Mouse (Mus musculus) kidney, adult 2 months (tissue): ENCODE results near the gene Gm21972. TPM values are rescaled to one million over a fixed set of nuclear protein-coding genes. Genes with fewer than 3 reads are reported as not detected.

ENCODE experiments used
- DNase-seq: peaks from one replicate; pipeline ENCODE4 v3.0.0; 2021
- H3K27ac ChIP-seq: fragments of 200-500 bp; 2 replicates; pipeline ENCODE4 v1.5.1; 2012; ENCODE audit warnings: low read depth, low read length, control low read depth, inconsistent platforms; ENCODE audit not compliant: insufficient read depth
- H3K27me3 ChIP-seq: fragments of 200-500 bp; replicated peaks from 2 replicates; pipeline ENCODE4 v1.6.1; 2012; ENCODE audit warnings: mild to moderate bottlenecking, moderate library complexity, low read length, inconsistent platforms; ENCODE audit not compliant: control insufficient read depth, insufficient read depth
- H3K36me3 ChIP-seq: fragments of 200-500 bp; 2 replicates; pipeline ENCODE4 v1.6.1; 2012; ENCODE audit warnings: mild to moderate bottlenecking, moderate library complexity, low read length, inconsistent platforms; ENCODE audit not compliant: control insufficient read depth, insufficient read depth
- H3K4me1 ChIP-seq: fragments of 200-500 bp; 2 replicates; pipeline ENCODE4 v1.6.1; 2011; ENCODE audit warnings: low read length; ENCODE audit not compliant: control insufficient read depth, insufficient read depth
- H3K4me3 ChIP-seq: fragments of 200-500 bp; 2 replicates; pipeline ENCODE4 v1.5.1; 2011; ENCODE audit warnings: mild to moderate bottlenecking, low read depth, low read length, control low read depth; ENCODE audit not compliant: insufficient read depth
- CTCF ChIP-seq: fragments of 200-500 bp; conservative IDR thresholded peaks from 2 replicates; pipeline ENCODE4 v1.5.1; 2011; ENCODE audit warnings: low read depth, mild to moderate bottlenecking, control low read depth, low read length, moderate library complexity, mixed read lengths; ENCODE audit not compliant: insufficient read depth, insufficient read length
- POLR2A ChIP-seq: fragments of 200-500 bp; IDR thresholded peaks from one replicate; pipeline ENCODE4 v1.6.1; 2011; ENCODE audit warnings: low read depth, low read length, control low read depth
- WGBS: fragments of 180-500 bp; shearing (Covaris S2); methylation state at CpG from one replicate; pipeline ENCODE4 v1.1.7; 2018; 5-methylcytosine and 5-hydroxymethylcytosine counted together
- polyA plus RNA-seq: library from polyadenylated mRNA; depleted of rRNA; stranded (reverse); fragments of >200 nt; gene quantifications from 2 replicates; pipeline ENCODE4 v1.2.3, GENCODE M21; 2012

Gm21972 gene
- polyA plus RNA-seq, 1 experiment, result not detected

DNA sequence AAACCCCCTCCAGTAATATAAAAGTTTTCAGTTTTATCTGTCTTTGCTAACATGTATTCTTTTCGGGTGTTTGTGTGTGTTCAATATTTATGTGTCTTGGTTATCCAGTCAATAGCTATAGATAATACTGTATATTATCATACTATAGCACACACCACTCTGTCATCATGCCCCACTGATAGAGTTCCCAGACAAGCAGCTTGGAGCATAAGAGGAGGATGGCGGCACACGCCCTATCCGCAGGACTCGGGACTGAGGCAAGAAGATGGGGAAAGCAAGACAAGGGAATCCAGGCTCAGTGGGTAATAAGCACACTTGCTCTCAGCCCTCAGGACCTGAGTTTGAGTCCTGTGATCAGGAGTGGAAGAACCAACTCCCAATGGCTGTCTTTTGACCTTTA lies 27.0 kb downstream of the Gm21972 start:
- H3K36me3 ChIP-seq, result no peaks in the 10 kb centered on the region; the same call in 1 of the 2 replicates
- no peak overlapping the region for H3K27ac ChIP-seq
- no peak for TF ChIP-seq CTCF
- TF ChIP-seq POLR2A, result no peak
- WGBS, result 96% methylated on average over 5 of the region's 5 CpGs
- no peaks in the 10 kb centered on the region for H3K27me3 ChIP-seq
- no peak for DNase-seq
- no peak overlapping the region for H3K4me3 ChIP-seq
- H3K4me1 ChIP-seq, result no peaks in the 10 kb centered on the region; the same call in 1 of the 2 replicates

DNA sequence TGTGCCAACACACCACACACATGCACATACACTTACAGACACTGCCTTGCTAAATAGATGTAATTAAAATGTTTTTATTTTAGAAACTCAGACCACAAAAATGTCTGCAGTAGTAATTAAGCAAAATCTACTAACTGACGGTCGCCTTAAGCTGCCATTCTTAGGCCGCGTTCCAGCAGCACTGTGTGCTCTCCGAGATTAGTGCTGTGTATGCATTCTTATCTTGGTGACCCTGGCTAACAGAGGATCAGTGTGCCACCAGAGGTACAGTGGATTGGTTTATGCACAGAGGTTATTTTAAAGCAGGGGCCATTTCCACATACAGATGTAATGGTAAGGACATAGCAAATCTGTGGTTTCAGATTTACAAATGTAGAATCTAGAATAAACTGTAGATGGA lies 27.6 kb downstream of the Gm21972 start:
- Histone ChIP-seq H3K27me3 (no peaks in the 10 kb centered on the region), H3K4me3 (no peak overlapping the region), H3K36me3 (no peaks in the 10 kb centered on the region; the same call in 1 of the 2 replicates), H3K4me1 (no peaks in the 10 kb centered on the region), H3K27ac (no peak overlapping the region)
- WGBS, result 90% methylated on average over 5 of the region's 5 CpGs
- TF ChIP-seq CTCF (no peak), POLR2A (no peak)
- DNase-seq, result no peak

DNA sequence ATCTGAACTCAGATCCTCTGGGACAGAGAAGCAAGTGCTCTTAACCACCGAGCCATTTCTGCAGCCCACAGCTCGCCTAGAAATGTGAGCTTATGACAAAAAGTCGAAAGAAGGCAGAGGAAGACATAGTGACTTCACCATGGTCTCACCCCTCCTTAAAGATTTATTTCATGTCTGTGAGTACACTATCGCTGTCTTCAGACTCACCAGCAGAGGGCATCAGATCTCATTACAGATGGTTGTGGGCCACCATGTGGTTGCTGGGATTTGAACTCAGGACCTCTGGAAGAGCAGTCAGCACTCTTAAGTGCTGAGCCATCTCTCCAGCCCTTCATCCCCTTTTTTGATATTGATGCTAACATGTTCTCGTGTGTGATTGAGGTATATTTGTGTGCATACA lies 41.2 kb downstream of the Gm21972 start:
- TF ChIP-seq POLR2A (no peak), CTCF (no peak)
- H3K27ac ChIP-seq, result no peak overlapping the region
- WGBS, result 92% methylated on average over 5 of the region's 5 CpGs
- H3K4me1 ChIP-seq, result peaks cover 11% of the 10 kb centered on the region; the same call in 1 of the 2 replicates
- no peaks in the 10 kb centered on the region; the same call in 1 of the 2 replicates for H3K36me3 ChIP-seq
- H3K4me3 ChIP-seq, result no peak overlapping the region
- DNase-seq, result no peak
- H3K27me3 ChIP-seq, result no peaks in the 10 kb centered on the region

DNA sequence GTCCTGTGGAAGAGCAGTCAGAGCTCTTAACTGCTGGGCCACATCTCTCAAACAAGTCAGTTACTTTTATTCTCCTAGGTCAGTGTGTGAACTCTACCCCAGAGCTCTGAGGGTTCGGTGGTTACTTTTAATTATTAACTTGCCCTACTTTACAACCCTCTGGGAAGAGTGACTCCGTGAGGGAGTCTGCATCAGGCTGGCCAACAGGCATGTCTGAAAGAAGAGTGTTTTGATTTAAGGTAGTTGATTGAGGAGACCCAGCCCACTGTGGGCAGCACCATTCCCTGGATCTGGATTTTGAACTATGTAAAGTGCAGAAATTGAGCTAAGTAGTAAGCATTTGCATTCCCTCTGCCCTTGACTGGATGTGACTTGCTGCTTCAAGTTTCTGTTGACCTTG lies 42.6 kb downstream of the Gm21972 start:
- DNase-seq, result peak; percentile 86
- peaks cover 11% of the 10 kb centered on the region; the same call in 1 of the 2 replicates for H3K4me1 ChIP-seq
- WGBS, result 31% methylated on average over 2 of the region's 2 CpGs
- peak overlapping the region; percentile 74 for H3K27ac ChIP-seq
- TF ChIP-seq POLR2A (no peak), CTCF (no peak)
- no peaks in the 10 kb centered on the region for H3K36me3 ChIP-seq
- H3K4me3 ChIP-seq, result no peak overlapping the region
- H3K27me3 ChIP-seq, result no peaks in the 10 kb centered on the region

DNA sequence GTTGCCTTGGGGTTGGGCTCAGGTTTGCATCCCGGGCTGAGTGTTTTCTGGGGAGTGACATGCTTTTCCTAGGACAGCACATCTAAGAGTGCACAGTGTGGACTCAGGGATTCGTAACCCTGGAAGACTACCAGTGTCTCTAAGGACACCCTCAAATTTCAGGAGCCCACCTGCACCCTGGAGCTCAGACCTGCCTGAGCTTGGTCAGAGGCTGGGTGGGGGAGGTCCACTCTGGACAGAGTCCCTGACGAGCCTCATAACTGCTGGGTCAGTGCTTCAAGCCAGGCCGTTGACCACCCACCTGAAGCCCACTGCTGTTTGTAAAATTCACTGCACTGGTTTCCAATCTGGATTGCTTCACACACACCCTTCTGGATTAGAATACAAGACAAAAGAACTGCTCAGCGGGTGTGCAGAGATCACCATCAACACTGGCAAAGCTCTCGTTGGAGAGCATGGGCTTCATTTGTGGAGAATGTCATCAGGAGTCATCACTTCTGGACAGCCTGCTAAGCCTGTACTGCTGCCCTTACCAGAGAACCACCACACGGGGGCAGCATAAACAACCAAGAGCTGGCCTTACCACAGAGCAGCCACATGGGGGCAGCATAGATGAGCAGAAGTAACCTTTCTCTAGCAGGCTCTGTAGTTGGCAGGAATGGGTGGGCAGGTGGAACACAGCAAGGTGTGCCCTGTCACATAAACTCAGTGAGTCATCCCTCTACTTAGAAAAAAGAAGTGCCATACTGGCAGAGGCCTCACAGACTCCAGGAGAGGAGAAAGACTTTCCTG lies 45.2 kb downstream of the Gm21972 start:
- H3K4me1 ChIP-seq, result peaks cover 11% of the 10 kb centered on the region; the same call in 1 of the 2 replicates
- 45% methylated on average over 7 of the region's 7 CpGs for WGBS

DNA sequence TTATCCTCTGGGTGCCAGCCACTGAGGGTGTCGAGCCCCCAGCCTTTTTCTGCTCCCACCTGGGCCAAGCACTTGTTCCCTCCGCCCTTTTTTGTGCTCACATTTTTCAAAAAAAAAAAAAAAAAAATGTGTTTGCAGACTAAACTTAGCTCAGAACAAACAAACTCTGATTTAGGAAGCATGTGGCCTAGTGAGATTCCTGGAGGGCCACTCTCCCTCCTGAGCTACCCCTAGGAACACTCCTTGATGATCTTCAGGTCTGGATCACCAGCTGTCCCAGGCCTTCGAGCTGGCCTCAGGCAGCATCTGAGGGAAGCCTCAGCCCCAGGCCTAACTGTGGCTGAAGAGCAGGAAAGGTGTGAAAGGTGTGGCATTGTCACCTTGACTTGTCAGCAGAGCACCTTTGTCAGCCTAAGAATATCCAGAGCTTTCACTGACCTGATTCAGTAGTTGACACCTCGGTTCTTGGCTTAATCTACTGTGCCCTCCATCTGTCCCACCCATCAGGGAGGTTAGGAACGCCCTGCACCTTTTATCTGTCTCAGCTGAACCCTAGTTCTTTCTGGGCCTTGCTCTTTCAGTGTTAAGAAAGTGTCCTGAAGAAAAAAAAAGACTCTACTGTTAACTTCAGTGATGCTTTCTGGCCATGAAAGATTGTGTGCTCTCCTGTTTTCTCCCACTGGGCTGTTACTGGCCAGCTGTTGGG lies 48.7 kb downstream of the Gm21972 start:
- Histone ChIP-seq H3K4me1 (no peaks in the 10 kb centered on the region), H3K4me3 (no peak overlapping the region), H3K27ac (no peak overlapping the region), H3K36me3 (no peaks in the 10 kb centered on the region), H3K27me3 (no peaks in the 10 kb centered on the region)
- DNase-seq, result no peak
- TF ChIP-seq POLR2A (no peak), CTCF (no peak)
- WGBS, result 81% methylated on average over 5 of the region's 5 CpGs

More for the DNA sequence above, 45.2 kb downstream of the Gm21972 start:
- no peak overlapping the region for H3K27ac ChIP-seq
- no peaks in the 10 kb centered on the region for H3K27me3 ChIP-seq
- no peak overlapping the region for H3K4me3 ChIP-seq
- TF ChIP-seq CTCF (peak; percentile 100; the same call in 1 of the 2 replicates), POLR2A (no peak)
- peak; percentile 79 for DNase-seq
- H3K36me3 ChIP-seq, result no peaks in the 10 kb centered on the region
